Mouse (Mus musculus) ovary, adult 18-20 months (tissue): ENCODE results near the gene Slc13a2.

ENCODE experiments used
- DNase-seq: peaks from one replicate; pipeline ENCODE4 v3.0.0; 2022; ENCODE audit warnings: low spot score, mixed read lengths

Gene Slc13a2

DNA sequence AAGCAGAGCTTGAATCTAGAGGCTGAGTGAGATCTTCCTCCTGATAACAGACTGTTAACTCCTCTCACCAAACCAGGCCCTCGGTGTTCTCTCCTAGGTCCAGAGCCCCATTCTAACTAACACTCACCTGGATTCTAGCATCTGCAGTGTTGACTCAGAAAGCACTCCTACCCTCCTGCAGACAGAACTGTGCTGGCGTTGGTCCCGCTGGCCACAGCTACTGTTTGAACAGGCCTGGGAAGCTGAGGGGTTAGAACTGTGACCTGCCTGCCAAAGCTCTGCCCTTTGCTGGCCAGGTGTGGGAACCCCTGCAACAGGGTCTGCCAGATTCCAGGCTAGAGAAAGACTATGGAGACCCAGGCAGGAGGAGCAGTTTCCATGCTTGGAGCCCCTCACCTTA is 29.3 kb downstream of the Slc13a2 start:
- DNase-seq = no peak

DNA sequence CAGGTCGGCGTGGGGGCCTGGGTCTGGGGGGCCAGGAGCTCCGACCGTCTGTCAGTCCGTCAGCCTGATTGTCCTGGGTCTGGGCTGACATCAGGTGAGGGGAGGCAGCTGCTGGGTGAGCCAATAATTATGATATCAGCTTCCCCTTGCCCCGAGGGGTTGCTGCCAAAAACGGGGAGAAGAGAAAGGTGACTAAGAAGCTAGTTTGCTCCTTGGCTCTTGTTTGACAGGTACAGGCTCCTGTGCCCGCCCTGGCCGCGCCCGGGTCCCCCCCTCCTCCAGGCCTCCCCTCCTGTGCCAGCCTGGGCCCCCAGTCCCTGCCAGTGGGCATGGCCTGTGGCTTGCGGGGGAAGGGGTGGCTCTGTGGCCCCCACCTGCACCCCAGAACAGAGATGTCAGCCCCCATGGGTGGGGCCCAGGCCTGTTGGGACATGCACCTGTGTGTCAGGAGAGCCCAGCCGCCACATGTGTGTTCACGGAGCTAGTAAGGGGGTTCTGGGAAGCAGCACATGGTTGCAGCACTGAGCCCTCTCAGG is 35.4 kb downstream of the Slc13a2 start, which contains the start of gene Foxn1:
Gene Foxn1, minus strand, starts transcription at position 51 of the 536 bp plus-strand sequence.
- DNase-seq = no peak

DNA sequence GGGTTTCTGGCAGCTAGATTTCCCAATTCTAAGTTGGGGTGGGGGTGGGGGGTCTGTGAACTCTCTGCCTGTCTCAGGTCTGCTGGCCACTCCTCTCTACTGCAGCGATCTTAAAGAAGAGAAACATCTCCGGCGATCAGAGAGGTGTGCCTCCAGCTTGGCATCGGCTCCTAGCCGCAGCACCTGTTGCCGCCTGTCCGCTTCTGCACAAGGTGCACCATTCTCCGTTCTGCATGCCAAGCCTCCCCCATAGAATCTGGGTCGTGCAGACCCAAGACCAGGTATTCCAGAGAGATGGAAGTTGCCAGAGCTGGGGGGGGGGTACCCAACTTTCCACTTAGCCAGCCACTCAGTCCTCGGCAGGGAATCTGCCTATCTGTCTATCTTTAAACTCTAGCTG is 36.2 kb downstream of the Slc13a2 start:
- DNase-seq = no peak

DNA sequence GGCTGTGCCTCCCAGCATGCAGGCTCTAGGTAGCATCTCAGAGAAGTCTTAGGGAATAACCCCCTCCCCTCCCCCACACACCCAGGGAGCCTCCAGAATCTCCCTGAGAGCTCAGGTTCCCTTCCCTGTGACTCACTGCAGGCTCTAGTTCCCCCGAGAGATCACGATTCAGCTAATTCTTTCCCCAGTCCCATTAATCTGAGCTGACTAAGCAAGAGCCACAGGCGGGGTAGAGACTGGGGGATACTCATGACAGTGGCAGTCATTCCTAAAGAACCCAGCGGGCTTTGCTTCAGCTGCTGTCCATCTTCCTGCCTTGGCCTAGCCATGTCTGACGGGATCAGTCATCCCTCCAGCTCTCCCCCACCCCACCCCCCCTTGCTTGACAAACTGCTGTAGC is 39.3 kb downstream of the Slc13a2 start:
- DNase-seq = no peak

DNA sequence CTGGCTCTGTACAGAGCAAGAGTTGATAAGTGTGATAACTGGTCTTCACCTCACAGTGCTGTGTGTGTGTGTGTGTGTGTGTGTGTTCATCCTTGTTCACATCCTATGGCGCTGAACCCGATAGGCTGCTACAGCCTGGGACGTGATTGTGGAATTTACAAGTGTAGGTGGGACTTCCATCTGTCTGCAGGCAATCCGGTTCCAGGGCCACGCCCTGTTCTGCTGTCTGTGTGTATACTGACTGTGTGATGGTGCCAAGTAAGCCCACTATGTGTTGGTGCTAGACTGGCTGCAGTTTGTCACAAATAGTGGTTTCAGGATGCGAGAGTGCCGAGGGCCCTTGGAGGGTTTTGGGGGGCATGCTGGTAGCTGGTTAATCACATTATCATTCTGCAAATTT is 39.7 kb downstream of the Slc13a2 start:
- no peak for DNase-seq

DNA sequence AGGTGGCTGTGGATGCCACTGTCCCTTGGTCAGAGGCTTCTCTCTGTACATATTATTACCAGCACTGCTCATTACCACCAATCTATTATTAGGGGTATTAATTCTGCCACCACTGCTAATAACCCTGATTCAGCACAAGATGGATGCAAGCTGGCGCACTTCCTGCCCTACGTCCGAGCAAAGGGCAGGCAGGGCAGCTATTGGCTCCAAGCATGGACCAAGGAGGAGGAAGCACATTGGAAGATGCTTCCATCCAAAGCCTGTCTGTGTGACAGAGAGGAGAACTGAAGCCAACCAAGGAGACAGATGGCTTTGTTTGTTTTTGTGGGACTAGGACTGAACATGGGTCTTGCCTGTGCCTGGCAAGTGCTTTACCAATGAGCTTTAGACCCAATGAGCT is 41.0 kb downstream of the Slc13a2 start:
- DNase-seq = no peak

DNA sequence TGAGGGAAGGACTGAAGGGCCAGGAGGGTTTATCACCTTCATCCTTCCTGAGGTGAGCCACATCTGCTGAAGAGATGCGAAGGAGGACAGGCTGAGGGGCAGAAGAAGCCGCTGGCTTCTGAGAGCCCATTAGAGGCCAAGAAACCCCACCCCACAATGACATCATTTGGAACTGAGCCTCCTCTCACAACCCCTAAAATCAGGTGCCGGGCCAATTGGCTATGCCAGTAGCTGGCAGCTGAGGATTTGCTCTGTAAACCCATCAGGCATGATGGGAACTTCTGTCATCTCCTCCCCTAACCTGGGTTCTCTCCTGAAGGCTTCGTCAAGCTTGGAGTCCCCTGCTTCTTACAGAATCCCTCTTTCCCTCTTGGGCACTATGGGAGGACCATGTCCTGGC is 41.7 kb downstream of the Slc13a2 start:
- no peak for DNase-seq

DNA sequence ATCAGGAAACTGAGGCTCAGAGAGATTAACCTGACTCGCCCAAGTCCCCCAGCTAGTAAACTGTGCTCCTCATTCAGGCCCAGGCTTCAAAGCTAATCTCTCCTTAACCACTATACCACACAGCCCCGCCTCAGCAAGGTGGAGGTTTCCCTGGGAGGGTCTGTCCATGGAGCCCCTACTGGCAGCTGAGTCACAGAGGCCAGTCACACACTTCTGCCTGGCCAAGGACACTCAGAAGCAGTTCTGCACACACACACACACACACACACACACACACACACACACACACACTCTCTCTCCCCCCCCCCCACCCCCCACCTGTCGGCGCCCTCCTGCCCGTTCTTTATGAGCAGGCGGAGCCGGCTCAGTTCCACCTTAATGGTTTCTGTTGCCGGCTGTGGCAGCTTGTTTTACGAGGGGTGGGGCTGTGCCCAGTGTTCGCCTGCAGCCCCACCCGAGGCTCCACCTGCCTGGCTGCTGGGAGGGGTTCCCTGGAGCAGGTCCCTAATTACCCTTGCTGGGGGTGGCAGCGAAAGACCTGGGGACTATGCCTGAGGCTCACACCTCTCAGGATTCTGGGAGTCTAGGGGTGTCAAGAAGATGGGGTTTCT is 44.4 kb downstream of the Slc13a2 start:
- no peak for DNase-seq

DNA sequence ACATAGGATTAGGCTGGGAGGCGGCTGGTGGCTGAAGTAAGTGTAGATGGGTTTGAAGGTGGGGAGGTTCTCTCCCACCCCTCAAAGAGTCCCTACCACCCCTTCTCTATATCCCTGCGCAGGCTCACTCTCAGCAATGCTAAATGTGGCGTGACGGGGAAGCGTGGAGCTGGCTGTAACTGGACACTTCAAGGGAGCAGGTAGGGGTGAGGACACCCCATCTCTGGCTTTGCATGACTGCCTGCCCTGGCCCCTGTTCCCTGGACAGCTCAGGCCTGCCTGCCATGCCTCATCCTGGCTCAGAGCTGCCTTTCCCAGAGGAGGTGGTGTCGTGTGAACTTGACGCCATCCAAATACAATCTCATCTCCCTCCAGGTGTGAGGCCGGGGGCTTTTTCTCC is 47.9 kb downstream of the Slc13a2 start:
- DNase-seq = no peak

DNA sequence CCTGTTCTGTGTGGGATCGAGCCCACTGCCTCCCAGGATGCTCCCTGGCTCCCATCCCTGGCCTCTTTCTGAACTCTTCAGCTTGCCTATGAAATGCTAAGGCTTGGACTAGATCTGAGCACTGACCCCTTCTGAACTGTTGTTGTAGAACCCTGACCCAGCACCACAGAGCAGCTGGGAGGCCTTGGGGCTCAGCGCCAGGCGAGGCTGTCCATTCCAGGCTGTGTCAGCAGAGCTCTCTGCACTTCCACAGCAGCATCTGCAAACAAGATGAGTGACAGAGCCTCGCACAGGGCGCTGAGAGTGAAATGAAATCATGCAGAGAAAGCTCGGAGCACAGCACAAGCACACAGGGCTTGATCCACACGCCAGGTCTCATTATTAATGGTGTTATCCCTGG is 49.4 kb downstream of the Slc13a2 start:
- DNase-seq = peak; percentile 76

DNA sequence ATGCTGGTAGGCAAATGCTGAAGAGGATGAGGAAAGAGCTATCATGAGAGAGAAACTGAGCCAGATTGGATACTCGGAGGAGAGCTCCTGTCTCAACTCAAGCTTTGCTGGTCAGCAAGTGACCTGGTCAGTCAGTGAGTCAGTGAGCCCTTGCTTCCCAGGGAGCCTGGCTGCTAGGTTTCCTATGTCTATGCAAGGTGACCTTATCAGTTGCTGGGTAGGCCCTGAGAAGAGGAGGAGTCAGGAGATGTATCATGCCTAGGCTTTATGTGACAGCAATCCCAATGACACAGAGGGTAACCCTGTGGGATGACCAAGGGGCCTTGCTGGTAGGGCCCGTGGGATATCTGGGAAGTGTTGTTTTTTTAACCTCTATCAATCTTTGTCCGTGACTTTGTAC is 49.9 kb downstream of the Slc13a2 start:
- DNase-seq = no peak

DNA sequence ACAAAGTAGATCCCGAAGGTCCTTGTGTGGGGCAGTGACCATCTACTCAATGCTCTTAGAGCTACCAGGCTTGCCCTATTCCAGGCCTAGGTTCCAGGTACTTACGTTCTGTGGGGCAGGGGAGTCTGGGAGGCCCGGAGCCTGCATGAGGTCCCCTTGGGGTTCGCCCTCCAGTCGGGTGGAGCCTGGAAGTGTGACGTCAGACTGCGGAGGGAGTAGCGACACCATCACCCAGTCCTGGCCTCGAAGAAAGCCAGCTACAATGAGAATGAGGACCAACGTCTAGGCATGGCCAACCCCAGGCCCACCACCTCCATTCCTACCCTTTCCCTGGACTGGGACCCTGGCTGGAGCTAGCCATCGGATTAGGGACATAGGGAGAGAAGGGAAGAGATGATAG is 50.3 kb downstream of the Slc13a2 start:
- no peak for DNase-seq

DNA sequence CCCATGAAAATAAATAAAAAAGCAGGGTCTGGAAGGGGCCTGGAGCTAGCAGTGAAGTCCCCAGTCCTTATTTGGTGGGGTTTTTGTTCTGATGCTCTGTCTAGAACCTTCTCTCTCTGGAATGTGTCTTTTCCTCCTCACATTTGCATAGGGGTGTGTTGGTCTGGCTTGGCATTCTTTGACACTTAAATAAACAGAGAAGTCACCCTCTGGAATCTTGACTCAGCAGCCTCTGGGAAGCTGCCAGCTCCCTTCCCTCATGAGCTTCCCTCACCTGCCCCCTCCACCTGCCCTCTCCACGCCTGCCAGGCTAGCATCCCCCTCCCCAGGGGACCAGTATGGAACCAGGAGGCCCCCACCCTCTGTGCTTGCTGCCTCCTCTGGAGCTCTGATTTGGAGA is 51.6 kb downstream of the Slc13a2 start:
- DNase-seq = no peak

DNA sequence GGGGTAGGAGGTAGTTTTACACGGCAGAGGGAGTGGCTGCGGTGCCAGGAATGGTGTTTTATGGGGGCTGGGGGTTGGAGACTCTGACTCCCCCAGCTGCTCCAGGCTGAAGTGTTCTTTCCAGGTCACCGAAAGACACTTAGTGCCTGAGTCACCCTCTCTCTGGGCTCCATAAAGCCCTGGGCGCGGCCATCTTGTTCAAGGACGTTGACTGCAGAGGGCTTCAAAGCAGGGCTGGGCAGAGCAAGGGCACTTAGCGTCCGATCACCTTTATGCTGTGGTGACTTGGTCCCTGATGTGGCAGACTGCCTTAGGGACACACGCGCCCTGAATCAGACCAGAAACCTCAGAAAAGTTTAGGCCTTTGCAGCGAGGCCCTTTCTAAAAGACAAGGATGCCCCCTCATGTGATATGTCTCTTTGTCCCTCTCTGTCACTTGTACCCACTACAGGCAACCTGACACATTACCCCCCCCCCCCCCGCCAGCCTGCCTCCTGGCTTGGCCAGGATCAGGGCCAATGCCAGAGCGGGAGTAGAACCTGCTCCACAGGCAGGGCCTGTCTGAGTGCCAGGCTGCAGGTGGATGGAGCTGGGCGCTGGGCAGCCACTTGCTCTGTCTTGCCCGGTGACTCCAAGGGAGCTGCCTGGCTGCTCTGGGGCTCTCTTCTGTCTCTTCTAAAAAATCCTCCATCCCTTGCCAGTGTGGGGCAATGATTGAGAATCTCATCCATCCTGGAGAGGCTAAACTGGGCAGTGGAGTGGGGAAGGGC is 54.4 kb downstream of the Slc13a2 start:
- DNase-seq = no peak

DNA sequence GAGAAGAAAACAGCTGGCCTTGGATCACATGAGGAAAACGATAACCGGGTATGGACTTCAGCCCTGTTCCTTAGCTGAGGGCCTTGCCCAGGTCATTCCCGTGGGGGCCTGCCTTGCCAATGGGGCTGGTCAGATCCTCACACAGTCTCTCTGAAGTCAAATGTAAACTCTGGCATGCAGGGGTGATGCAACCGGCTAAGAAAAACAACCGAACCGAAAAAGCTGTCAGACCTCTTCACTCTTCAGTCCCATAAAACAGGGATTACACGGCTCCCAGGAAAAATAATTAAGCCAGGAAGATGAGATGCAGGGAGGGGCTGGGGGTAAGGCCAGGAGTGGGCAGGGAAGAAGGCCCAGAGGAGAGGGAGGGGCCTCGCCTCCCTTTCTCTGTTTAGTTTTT is 57.9 kb downstream of the Slc13a2 start:
- DNase-seq = no peak

DNA sequence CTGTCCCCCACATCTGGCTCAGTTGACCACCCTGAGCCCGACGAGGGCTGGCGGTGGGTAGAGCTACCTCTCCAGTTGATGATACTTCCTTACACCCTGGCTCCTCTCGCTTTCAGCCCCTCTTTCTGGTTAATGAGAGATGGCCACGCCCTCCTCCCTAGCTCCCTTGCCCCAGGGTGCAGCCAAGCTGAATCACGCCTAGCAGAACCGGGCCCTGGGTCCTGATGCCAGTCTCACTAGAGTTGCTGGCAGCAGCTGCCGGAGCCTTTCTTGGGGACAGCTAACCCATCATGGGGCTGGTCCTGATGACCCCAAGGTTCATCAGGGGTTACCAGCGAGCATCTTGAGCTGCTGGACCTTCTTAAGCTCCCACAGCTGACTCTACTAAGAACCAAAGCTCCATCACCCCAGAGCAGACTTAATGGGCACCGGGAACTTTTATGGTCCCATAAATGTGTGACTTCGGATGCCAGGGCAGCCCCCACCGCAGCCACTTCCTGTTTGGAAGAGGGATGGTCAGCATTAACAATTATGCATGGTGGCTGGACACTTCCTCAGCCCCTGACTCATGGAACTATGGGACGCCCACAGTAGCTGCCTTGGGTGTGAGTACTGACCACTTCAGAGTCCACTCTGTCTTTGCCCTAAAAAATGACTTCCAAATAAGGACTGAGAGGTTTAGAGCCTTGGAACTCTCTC is 58.6 kb downstream of the Slc13a2 start:
- DNase-seq = no peak

DNA sequence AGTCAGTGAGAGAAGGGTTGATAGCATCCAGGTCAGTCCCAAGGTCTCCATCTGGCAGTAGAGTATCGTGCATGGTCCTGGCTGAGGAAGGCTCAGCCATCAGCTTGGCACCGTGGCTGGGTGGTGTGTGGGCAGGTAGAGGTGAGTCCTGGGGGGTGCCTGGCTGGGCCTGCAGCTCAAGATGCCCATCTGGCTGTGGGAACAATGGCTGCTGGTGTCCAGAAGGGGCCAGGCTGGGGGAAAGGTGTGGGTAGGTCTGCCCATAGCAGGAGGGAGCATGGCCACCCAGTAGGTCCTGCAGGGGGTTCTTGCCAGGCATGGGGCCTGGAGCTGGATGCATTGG is 61.3 kb downstream of the Slc13a2 start:
- DNase-seq = no peak

DNA sequence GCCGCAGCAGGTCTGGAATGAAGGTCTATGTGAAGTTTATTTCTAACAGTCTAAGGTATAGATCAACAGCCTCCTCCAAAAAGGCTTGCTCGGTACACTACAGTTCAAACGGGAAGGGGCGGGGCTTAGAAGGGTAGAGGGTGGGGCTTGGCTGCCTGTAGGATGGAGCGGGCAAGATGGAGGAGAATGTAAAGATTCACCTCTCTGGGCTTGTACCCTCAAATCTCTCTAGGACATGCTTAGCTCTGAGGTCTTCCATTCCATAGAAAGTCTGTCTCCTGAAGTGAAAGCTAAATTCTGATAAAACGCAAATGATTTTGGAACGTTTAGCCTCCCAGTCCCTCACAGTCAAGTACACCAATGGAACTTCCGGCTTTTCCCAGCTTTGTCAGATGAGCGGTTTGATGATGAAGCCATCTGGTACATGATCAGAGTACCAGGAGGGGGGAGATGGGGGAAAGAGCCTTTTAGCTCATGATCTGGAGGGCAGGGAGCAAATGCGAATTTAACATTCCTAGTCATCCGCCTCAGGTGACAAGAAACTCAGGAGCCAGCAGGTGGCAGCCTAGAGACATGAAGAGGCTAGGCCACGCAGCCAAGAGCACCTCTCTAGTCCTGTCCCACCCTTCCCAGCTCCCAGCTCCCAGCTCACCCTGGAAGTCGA is 61.8 kb downstream of the Slc13a2 start:
- no peak for DNase-seq

DNA sequence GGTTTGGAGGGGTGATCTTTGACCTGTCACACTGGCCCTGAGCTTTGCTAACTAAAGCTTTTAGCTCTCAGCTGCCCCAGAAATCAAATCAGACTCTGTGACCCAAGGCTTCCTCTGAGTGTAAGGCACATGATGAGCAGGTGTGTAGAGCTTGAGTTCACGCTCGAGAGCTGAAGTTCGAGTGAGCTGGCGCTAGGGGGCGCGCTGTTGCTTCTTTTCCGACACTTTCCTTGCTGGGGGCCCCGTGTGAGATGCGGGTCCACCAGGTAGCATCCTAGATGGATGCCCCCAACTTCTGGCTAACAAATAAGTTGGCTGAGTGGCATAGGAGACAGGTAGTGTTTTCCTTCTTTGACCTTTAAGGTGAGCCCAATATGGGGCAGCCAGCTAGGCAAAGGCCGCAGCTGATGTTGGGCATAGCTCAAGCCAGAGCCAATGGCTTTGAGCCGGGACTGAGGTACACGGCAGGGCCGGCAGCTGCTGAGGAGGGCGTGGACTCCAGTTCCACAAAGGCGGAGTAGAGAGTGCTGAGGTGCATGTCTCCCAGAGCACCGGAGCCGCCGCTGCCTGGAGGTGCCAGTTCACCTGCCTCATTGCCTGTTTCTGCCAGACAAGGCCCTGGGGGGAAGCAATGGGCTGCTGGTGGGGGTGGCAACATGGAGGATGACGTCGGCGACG is 63.5 kb downstream of the Slc13a2 start:
- DNase-seq = no peak

DNA sequence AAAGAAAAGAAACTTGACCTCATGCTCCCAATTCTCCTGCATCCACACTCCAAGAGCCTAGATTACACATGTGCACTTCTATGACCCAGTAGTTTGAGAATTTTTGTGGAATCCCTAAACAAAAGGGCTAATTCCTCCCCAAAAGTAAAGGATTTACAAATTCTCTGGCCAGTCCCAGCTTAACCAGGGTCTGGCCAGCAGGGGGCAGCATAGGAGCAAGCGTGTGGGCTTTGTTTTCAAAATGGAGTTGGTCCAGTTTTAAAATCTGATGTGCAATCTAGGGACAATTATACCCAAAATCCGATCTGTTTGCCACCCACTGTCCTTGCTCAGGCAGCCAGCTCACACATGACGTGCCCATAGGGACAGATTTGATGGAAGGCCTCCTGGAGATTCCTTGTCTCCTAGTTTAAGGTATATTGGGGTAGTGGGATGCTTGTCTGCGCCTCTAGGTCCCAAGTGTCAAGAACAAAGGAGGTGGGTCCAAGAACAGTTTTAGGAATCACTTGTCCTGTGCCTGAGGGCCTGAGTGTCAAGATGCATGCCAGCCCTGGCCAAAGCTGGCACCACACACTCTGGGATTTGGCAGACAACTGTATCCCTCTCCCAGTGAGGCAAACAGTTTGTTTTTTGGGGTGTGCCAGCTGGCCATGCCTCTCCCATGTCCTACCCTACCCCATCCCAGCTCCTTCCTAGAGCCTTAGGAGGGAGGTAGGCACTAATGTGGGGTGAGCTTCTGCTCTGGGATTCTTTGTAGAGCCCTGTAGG is 66.4 kb downstream of the Slc13a2 start:
- no peak for DNase-seq

DNA sequence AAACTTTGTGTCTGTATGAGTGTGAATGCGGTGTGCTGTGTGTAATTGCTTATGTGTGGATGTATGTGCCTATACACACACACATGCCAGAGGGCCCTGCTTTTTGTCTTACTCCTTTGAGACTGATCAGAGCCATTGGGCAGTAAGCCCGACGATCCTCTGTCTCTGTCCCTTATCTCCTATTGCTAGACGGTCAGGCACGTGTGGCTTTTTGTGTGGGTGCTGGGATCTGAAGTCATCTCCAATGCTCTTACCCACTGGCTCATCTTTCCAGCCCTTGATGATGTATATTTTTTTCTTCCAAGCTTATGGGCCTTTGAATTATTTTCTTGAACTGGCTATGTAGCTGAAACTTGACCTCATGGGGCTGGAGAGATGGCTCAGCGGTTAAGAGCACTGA is 67.1 kb downstream of the Slc13a2 start:
- no peak for DNase-seq
